Mouse (Mus musculus): Measurements from ENCODE around the gene Taf11.

Taf11 gene

GRCm38 (mm10) chr17:27920676-27921075, 11.0 kb upstream of the Taf11 start:
- DNase-seq = no peak

- DNase-seq = no peak
These were observed 6.7 kb upstream of the Taf11 start for GRCm38 (mm10) chr17:27916366-27916765.

DNA sequence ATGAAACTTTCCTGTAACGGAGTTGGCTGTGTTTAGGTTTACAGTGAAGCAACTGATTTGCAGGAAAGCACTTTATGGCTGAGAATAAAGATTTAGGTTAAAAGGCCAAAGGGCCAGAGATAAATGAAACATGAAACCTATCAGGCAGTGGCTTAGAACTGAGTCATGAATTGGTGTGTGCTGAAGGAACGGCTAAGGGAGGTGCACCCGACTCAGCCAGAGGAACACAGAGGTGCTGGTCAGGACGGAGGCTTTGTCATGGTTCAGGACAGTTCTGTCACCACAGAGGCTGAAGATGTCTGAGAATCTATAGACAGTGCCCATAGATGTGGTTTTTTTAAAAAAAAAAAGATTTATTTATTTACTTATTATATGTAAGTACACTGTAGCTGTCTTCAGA, 5.1 kb upstream of the Taf11 start:
- no peak for DNase-seq

DNA sequence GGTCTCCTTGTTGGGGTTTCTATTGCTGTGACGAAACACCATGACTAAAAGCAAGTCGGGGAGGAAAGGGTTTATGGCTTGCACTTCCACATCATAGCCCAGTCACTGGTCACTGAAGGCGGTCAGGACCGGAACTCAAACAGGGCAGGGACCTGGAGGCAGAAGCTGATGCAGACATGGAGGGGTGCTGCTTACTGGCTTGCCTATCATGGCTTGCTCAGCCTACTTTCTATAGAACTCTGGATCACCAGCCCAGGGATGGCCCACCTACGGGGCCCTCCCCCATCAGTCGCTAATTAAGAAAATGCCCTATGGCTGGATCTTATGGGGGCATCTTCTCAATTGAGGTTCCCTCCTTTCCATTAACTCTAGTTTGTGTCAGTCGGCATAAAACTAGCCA, 1.7 kb upstream of the Taf11 start:
- DNase-seq = no peak

- DNase-seq = peak; percentile 84 to 91
These were observed 589 bp downstream of the Taf11 start, which contains the start of gene Anks1 for GRCm38 (mm10) chr17:27908888-27909621. TSS of gene Anks1 (plus strand) at chr17:27909306.

DNA sequence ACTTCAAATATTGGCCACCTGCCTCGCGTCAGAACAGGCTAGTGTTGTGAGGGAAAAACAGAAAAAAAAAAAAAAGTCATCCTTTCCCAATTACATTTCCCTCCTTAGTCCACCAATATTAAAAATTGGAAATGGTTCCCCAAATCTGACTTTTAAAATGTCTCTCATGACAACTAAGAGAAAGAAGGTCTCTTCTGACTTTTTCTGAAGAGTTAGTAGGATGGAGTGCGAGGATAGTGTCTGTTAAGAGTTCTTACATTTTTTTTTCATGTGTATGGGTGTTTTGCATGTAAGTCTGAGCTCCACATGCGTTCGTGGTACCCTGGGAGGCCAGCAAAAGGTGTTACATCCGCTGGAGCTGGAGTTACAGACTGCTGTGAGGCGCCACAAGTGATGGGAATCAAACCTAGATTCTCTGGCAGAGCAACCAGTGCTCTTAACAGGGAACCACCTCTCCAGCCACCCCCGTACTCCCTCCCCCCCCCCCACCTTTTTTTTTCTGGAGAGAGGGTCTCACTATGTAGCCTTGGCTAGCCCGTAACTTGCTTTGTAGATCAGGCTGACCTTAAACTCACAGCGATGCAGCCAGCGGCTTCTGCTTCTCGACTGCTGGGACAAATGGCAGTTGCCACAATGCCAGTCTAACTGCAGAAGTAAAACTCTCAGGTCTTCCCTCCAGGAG, 1.3 kb downstream of the Taf11 start:
- DNase-seq = no peak

DNA sequence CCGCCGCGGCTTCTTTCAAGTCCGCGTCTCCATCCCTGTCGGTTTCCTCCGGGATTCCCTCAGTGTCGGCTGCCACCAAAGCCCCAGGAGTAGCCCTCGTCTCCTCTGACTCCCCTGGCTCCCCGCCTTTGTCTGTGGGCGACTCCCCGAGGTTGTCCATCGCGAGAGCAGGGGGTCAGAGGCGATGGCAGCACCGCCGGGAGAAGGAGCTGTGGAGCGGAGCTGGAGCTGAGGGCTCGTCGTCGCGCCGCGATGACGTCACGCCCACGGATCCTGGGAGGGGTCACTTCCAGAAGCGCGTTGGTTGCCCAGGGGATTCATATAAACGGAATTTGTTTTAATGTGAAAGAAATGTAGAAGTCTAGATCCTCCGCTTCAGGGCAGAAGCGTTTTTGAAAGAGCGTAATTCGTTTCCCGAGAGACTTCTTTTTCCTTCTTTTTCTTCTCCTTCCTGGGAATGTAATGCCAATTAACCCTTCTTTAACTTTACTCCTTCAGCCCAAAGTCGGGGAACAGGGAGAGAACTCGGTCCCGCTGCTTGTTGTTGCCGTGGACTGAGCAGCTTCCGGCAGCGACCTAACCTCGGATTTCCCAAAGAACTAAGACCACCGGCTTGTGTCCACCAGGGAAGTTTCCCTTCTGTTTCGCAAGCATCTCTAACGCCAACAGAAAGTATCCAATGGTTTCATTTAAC, 2.0 kb downstream of the Taf11 start:
- peak; percentile 97 to 98 for DNase-seq

GRCm38 (mm10) chr17:27886499-27887210, 23.0 kb downstream of the Taf11 start:
- DNase-seq = peak; percentile 27 to 36

- DNase-seq = no peak
These were observed 25.6 kb downstream of the Taf11 start for GRCm38 (mm10) chr17:27883994-27884393.

GRCm38 (mm10) chr17:27883129-27883528, 26.5 kb downstream of the Taf11 start:
- no peak for DNase-seq

- DNase-seq = peak; percentile 23 to 28
These were observed 28.1 kb downstream of the Taf11 start for GRCm38 (mm10) chr17:27881518-27881917.

DNA sequence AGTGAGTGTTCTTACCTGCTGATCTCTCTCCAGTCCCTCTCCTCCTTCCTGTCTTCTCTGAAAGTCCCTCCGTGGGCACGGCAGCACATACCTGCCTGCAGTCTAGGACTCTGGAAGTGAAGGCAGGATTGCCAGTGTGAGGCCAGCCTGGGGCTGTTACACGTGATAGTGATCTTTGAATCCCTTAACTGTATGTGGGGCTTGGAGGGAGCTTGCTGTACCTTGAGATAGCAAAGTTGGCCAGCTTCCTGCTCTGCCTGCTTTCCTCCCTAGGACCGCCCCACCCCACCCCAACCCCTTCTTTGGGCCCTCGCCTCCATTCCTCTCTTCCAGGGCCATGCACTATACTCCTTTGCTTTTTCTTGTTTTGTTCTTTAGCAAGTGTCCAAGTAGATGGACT, 35.1 kb downstream of the Taf11 start:
- no peak for DNase-seq

- DNase-seq = no peak
These were observed 36.1 kb downstream of the Taf11 start for GRCm38 (mm10) chr17:27873583-27873982.

- DNase-seq = peak; percentile 51 to 63
These were observed 37.8 kb downstream of the Taf11 start for GRCm38 (mm10) chr17:27871851-27872250.

- no peak for DNase-seq
These were observed 42.9 kb downstream of the Taf11 start for GRCm38 (mm10) chr17:27866737-27867136.

- no peak for DNase-seq
These were observed 44.2 kb downstream of the Taf11 start for GRCm38 (mm10) chr17:27865461-27865860.

DNA sequence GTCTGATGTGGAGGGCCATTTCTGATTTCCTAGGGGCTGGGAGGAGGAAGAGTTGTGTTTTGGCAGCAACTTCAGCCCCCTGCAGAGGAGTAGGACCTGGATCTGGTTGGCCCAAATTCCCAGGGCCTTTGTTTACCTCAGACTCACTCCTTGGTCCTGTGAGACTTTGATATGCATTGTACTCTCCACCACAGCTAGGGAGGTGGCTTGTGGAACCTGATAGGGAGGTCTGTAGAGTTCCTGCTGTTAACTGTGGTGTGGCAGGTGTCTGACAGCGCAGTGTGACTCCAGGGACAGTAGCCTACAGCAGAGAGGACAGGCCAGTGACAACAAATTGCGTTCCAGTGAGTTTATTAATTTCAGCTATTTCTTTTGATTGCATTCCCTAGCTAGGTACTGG, 50.5 kb downstream of the Taf11 start:
- no peak for DNase-seq

DNA sequence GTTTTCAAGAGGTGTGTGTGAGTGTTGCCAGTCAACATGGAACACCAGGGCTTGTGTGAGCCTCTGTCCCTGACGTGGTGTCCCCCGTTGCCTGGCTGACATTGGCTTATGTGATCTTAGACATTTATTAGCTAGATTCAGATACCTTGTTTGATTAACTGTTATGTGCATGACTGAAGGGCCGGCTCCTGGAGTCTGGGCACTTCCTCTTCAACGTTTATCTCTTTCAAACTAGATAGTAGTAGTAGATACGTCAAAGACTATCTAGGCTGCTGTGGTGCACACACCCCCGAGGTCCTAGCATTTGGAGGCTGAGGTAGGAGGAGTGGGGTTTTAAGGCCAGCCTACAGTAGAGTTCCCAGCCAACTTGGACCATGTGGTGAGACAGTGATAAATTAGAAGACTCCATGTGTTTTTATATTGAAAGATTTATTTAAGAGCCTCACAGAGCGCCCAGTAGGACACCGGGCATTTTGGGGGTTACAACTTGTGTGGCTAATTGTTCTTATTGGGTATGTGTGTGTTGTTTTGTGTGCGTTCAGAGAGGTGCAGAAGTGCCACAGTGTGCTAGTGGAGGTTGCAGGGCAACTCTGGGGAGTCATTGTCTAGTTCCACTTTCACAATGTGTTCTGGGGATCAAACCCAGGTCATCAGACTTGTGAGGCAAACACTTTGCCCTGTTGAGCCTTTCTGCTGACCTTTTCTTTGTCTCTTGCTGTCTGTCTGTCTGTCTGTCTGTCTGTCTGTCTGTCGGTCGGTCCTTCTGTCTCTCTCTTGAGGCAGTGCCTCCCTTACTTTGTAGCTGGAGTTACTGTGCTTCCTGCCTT, 51.8 kb downstream of the Taf11 start:
- DNase-seq = no peak

DNA sequence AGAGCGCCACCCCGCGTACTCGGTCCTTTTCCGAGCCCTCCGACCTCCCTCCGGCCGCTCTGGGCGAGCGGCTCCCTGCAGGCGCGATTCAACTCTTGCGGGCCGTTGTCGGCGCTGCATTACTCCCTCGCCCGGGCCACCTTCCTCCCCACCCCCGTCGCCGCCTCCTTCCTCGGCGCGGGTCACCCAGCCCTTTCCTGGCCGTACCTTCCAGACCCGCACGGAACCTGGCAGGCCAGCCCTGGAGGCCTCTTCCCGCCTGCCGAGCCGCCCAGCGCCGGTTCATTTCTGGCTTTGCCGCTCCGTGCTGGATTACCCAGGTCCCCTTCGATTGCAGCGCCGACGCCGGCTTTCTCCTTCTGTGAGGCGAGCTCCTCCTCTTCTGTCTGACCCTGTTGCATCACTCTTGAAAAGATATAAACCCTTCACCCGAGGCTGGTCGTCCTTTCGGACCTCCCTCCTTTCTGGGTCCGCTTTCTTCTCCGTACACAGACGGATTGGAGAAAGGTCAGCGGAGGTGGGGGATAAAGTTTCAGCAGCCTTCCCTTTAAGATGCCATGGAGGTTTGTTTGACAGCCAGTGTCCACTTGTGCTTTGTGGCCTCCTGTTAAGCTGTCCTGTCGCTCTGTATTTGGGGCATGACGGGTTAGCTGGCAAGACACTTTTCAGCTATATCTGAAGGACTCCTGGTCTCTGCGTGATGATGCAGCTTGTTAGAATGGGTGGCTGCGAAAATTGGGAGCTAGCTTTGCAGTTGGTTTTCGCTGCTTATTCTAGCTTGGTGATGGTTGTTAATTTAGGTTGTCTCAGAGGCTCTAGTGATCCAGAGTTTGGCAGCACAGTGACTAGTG, 52.6 kb downstream of the Taf11 start:
- DNase-seq = peak in 1 of 2 experiments; percentile 47

GRCm38 (mm10) chr17:27856265-27856797, 53.3 kb downstream of the Taf11 start, which contains the start of gene Uhrf1bp1:
TSS of gene Uhrf1bp1 (plus strand) at chr17:27856441.
- DNase-seq = peak; percentile 77 to 85

All from cerebellum, postnatal 36 days (tissue).